Mouse (Mus musculus): ENCODE measurements around the gene Myo1a. TPM values are rescaled to one million over a fixed set of nuclear protein-coding genes. Genes with fewer than 3 reads are reported as not detected.
A peak's percentile ranks its signal among the peaks of the same experiment; 100 is the strongest.

Myo1a gene
- polyA plus RNA-seq, 1 experiment from 2014 or later, result 0.17 TPM

- DNase-seq, result no peak
Observed at GRCm38 (mm10) chr10:127763914-127764680, 59.1 kb downstream of the Myo1a start.

GRCm38 (mm10) chr10:127766564-127766963 is 61.6 kb downstream of the Myo1a start:
- Histone ChIP-seq H3K36me3 (no peaks in the 10 kb centered on the region), H3K4me2 (no peak overlapping the region), H3K27ac (no peak overlapping the region), H3K4me1 (replicated peaks) (peaks cover 4% of the 10 kb centered on the region; the same call in 1 of the 2 replicates), H3K4me3 (replicated peaks) (no peak overlapping the region), H3K9ac (no peak overlapping the region), H3K27me3 (no peaks in the 10 kb centered on the region), H3K9me3 (replicated peaks) (no peaks in the 10 kb centered on the region)
- no peak for DNase-seq
- WGBS (ENCODE audit: insufficient replicate concordance), result 69% methylated on average over 1 of the region's 1 CpGs
- no peak for ATAC-seq (ENCODE audit: low read depth)

More at GRCm38 (mm10) chr10:127763914-127764680, 59.1 kb downstream of the Myo1a start:
- Histone ChIP-seq H3K9ac (no peak overlapping the region), H3K27me3 (no peaks in the 10 kb centered on the region), H3K4me3 (replicated peaks) (no peak overlapping the region), H3K9me3 (replicated peaks) (no peaks in the 10 kb centered on the region), H3K27ac (peak overlapping the region; percentile 69), H3K4me2 (no peak overlapping the region), H3K4me1 (replicated peaks) (peaks cover 10% of the 10 kb centered on the region), H3K36me3 (no peaks in the 10 kb centered on the region)
- ATAC-seq (ENCODE audit: low read depth), result peak; percentile 76
- WGBS (ENCODE audit: insufficient replicate concordance), result 56% methylated on average over 12 of the region's 12 CpGs

Other genes starting within 250 kb of the Myo1a start
- gene Stac3, start 203.5 kb upstream of the Myo1a start, polyA plus RNA-seq (2015; fragmentation: Nextera tagmentation; extraction: Ambion mirVana), result 0.17 and 0.47 TPM in 2 replicates
- gene Ndufa4l2, start 190.2 kb upstream of the Myo1a start, polyA plus RNA-seq (2015; fragmentation: Nextera tagmentation; extraction: Ambion mirVana), result 1.9 and 2.8 TPM in 2 replicates
- 133 and 142 TPM in 2 replicates for gene Shmt2, start 182.7 kb upstream of the Myo1a start, polyA plus RNA-seq (2015; fragmentation: Nextera tagmentation; extraction: Ambion mirVana)
- 0.13 TPM in 2 replicates for gene Nxph4, start 170.6 kb upstream of the Myo1a start, polyA plus RNA-seq (2015; fragmentation: Nextera tagmentation; extraction: Ambion mirVana)
- gene Lrp1, start 84.0 kb upstream of the Myo1a start, polyA plus RNA-seq (2015; fragmentation: Nextera tagmentation; extraction: Ambion mirVana), result 15.1 and 16.9 TPM in 2 replicates
- gene Stat6, start 62.2 kb upstream of the Myo1a start, polyA plus RNA-seq (2015; fragmentation: Nextera tagmentation; extraction: Ambion mirVana), result 12.3 and 15.5 TPM in 2 replicates
- gene Nemp1, start 38.3 kb upstream of the Myo1a start, polyA plus RNA-seq (2015; fragmentation: Nextera tagmentation; extraction: Ambion mirVana), result 5.0 and 6.3 TPM in 2 replicates
- gene Nab2, start 36.6 kb upstream of the Myo1a start, polyA plus RNA-seq (2015; fragmentation: Nextera tagmentation; extraction: Ambion mirVana), result 1.5 and 2.1 TPM in 2 replicates
- gene Tac2, start 19.3 kb downstream of the Myo1a start, polyA plus RNA-seq (2015; fragmentation: Nextera tagmentation; extraction: Ambion mirVana), result 11.4 and 14.2 TPM in 2 replicates
- gene Zbtb39, start 34.4 kb downstream of the Myo1a start, polyA plus RNA-seq (2015; fragmentation: Nextera tagmentation; extraction: Ambion mirVana), result 0.75 and 0.94 TPM in 2 replicates
- gene Gpr182, start 46.6 kb downstream of the Myo1a start, polyA plus RNA-seq (2015; fragmentation: Nextera tagmentation; extraction: Ambion mirVana), result 9.0 and 11.2 TPM in 2 replicates
- gene Rdh1, start 54.6 kb downstream of the Myo1a start, polyA plus RNA-seq (2015; fragmentation: Nextera tagmentation; extraction: Ambion mirVana), result 0.17 and 0.28 TPM in 2 replicates
- gene Rdh16f1, start 54.6 kb downstream of the Myo1a start, polyA plus RNA-seq (2015; fragmentation: Nextera tagmentation; extraction: Ambion mirVana), result 0.14 and 0.15 TPM in 2 replicates
- gene Rdh9, start 71.2 kb downstream of the Myo1a start, polyA plus RNA-seq (2015; fragmentation: Nextera tagmentation; extraction: Ambion mirVana), result not detected in 2 replicates
- gene Rdh16, start 96.0 kb downstream of the Myo1a start, polyA plus RNA-seq (2015; fragmentation: Nextera tagmentation; extraction: Ambion mirVana), result 0.05 TPM in 1 of 2 replicates, not detected in the other
- gene Rdh19, start 144.8 kb downstream of the Myo1a start, polyA plus RNA-seq (2015; fragmentation: Nextera tagmentation; extraction: Ambion mirVana), result not detected in 2 replicates
- not detected in 2 replicates for gene Rdh16f2, start 161.3 kb downstream of the Myo1a start, polyA plus RNA-seq (2015; fragmentation: Nextera tagmentation; extraction: Ambion mirVana)
- 0.47 and 0.70 TPM in 2 replicates for gene Rdh7, start 183.6 kb downstream of the Myo1a start, polyA plus RNA-seq (2015; fragmentation: Nextera tagmentation; extraction: Ambion mirVana)
- not detected in 2 replicates for gene Sdr9c7, start 193.3 kb downstream of the Myo1a start, polyA plus RNA-seq (2015; fragmentation: Nextera tagmentation; extraction: Ambion mirVana)

Data from liver, embryonic 13.5 days (tissue).